Mouse (Mus musculus): ENCODE data around the gene Gm28043.

Gene Gm28043

DNA sequence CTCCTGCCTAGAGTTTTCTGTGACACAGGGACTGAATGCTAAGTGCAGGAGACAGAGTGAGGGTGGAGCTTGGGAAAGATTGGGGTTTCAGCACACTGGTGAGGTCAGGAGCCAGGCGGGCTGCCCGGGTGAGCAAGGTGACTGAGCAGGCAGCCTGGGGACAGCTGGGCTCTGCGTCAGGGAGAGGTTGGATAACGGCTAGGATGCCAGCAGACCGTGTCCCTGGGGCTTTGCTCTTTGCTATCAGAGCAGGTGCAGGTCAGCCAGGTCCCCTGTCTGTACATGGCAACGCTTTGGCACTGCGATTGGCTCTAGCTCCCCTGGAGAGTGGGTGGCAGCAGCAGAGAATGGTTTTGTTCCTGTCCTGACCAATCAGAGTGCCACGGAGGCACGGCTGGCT, 12.6 kb downstream of the Gm28043 start:
- peak; percentile 10 for DNase-seq (ENCODE audit: low spot score)

DNA sequence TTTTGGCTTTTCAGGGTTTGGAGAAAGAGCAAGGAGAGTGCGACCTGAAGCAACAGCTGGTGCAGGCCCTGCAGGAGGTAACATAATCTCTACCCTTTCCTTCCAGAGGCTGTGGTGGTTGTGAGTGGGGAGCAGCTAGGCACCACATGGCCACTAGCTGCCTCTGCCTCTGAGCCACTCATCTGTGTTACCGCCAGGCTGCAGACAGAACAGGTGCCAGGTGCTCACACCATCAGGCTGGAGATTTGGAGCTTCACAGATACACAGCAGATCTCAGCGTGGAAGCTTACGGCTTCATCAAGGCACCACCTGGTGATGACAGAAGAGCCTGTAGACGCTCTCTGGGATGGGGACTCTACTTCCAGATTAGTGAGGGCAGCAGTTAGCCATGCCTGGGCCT, 14.3 kb downstream of the Gm28043 start:
- no peak for DNase-seq (ENCODE audit: low spot score)

DNA sequence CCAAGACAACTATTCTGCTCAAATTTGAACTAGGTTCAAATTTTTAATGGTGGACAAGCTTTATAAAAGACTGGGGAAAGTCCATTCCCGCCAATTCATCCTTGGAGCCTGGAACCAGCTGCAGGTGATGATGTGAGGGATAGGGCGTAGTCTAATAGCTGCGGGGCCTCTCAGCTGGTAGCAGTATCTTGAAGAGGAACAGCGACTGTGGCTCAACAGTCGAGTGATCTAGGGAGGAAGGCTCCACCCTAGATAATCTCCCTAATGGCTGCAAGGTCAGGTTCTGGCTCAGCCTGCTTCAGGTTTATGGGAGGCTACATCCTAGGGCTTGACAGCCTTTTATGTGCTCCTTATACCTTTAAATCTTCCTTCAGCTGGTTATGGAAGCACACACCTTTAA, 14.9 kb downstream of the Gm28043 start:
- no peak for DNase-seq (ENCODE audit: low spot score)

GRCm38 (mm10) chr17:29632312-29632711, 17.6 kb downstream of the Gm28043 start:
- no peak for DNase-seq (ENCODE audit: low spot score)

- no peak for DNase-seq (ENCODE audit: low spot score)
Observed at GRCm38 (mm10) chr17:29635492-29635891, 20.8 kb downstream of the Gm28043 start.

DNA sequence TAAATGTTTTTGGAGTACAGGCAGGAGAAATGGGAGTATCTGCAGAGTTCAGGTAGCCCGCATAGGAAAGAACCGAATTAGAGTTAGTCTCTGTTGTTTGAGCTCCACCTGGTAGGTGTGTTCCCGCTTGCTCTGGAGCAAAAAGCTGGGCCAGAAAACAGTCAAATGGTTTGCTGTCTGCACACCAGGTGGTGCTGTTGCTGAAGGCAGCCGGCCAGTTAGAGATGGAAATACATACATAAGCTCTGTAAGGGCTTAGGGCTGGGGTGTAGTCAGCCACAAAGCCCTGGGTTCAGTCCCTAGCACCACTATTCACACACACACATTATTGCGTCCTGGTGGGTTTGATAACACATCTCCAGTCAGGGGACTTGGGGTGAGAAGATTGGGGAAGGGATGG, 21.4 kb downstream of the Gm28043 start:
- peak; percentile 24 for DNase-seq (ENCODE audit: low spot score)

DNA sequence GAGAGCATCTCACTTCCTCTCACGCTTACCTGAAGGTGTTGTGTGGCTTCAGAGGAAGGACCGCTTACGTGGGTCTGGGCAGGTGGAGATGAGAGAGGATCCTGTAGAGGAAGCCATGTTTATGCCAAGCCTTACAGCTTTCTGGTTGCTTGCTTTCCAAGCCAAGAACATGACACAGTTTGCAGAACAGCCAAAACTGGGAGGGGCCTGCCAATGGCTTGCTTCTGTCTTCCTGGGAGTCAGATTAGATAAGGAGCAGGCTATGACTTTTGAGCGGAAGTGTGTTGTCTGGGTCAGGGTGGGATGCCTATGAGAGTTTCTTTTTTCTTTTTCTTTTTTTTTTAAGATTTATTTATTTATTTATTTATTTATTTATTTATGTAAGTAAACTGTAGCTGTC, 22.7 kb downstream of the Gm28043 start:
- DNase-seq (ENCODE audit: low spot score): no peak

DNA sequence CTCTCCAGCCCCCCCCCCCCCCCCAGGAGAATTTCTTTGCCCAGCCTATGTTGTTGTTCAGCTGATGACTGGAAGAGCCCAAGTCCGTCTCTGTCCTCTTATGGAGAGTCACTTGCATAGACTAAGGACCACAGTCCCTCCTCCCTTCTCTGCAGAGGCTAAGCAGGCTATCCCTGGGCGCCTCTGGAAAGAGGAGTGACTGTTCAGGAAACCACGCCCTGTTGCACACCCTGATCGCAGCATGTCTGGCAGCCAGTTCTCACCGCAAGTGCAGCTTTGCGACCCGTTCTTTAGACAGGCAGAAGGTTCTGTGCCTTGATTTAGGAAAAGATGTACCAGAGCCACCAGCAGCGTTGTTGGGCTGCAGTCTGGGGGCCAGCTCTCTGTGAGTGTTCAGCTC, 23.2 kb downstream of the Gm28043 start:
- peak; percentile 20 for DNase-seq (ENCODE audit: low spot score)

DNA sequence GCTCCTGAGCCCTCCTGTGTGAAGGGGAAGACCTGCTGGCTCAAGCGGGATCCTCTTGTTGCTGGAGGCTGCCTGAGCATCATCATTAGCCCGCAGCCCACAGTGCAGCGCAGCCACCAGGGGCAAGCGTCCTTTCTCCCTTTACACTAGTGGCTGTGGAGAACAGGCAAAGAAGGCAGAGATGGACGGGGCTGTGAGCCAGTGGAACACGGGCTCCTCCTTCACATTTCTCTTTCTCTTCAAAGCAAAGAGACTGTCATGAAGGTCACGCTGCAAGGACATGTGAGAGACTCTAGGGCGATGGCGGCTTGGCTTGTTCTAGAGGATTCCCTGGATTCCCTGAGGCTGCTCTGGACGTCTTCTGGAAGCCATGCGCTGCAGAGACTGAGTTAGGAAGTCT, 26.3 kb downstream of the Gm28043 start:
- DNase-seq (ENCODE audit: low spot score): no peak

- DNase-seq (ENCODE audit: low spot score): no peak
Observed at GRCm38 (mm10) chr17:29642219-29642618, 27.5 kb downstream of the Gm28043 start.

- DNase-seq (ENCODE audit: low spot score): no peak
Observed at GRCm38 (mm10) chr17:29658249-29658648, 43.6 kb downstream of the Gm28043 start.

- peak; percentile 97 for DNase-seq (ENCODE audit: low spot score)
Observed at GRCm38 (mm10) chr17:29660076-29660761, 45.5 kb downstream of the Gm28043 start, which contains the start of gene Cmtr1. Gene Cmtr1, plus strand, starts transcription at chr17:29660595.

GRCm38 (mm10) chr17:29660762-29661391, 46.2 kb downstream of the Gm28043 start:
- DNase-seq (ENCODE audit: low spot score): no peak

DNA sequence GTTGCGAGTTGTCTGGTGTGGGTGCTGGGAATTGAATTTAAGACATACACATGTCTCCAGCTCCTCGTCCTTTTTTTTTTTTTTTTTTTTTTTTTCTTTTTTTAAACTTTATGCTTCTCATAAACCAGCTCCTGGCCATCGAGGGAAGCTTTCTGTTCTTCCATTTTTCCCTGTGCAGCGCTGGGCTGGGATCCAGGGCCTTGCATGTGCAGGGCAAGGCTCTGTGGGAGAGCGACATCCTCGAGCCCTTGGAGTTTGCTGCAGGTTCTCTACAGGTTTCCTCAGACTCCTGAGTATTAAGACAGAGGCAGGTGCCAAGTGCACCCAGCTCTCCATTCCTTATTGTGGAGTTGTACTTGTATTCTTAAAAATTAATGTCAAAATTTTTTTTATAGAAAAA, 47.5 kb downstream of the Gm28043 start:
- DNase-seq (ENCODE audit: low spot score): no peak

DNA sequence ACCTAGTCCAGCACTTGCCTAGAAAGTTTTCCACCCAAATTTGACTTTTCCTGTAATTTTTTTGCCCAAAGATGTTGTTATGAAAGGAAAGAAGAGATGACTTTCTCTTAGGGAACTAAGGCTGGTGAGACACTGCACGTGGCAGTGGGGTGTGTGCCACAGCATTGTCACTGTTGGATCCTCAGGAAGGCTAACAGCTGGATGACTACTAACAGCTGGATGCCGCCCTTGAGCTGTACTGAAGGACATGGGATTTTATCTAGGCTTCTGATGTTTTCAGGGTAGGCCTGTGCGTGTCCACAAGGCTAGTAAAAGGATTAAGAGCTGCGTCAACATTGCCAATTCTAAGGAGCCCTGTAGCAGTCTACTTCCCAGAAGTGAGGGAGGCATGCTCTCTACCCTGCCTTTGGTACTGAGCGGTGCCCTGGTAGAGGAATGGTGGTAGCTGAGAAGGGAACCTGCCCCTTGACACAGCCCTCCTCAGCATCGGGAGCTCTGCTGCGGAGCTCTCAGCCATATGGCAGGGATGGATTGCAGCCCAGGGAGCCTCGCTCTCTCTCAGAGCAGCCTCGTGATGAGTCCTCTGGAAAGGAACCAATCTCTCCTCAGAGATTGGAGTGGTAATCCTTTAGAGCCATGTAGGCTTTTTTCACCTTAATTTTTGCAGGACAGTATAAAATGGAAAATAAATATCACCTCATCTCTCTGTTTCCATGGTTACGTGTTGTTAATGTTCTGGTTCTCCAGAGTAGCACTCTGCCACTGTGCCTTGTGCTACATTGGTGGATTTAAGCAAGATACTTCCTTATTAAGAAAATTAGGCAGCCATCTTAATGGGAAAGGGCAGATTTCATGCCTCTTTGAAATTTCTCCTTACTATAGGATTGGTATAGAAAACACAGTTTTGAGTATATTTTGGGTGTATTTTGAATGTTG, 53.6 kb downstream of the Gm28043 start:
- DNase-seq (ENCODE audit: low spot score): no peak

DNA sequence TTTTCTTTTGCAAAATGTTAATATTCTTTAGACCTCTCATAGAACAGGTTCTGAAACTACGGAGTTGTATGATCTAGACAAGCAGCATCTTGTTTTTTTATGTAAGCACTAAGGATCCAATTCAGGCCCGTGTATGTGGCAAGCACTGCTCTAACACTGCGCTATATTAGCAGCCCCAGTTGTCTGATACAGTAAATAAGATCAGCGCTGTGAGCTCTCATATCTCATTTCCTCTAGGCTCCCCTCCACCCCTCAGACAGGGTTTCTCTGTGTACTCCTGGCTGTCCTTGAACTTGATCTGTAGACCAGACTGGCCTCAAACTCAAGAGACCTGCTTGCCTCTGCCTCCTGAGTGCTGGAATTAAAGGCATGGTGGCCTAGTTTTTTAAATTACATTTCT, 54.4 kb downstream of the Gm28043 start:
- no peak for DNase-seq (ENCODE audit: low spot score)

DNA sequence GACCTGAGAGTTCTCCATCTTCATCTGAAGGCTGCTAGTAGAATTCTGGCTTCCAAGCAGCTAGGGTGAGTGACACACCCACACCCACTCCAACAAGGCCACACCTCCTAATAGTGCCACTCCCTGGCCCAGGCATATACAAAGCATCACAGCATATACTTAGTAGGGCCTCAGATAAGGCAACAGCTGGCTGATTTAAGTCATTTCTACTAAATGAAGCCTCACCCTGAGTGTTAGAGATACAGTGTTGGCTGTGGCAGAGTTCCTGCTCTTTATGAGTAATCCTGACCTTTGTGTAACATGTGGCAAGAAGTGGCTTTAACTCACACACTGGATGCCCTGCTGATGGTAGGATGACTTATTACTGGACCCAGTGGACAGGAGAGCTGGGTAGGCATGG, 55.3 kb downstream of the Gm28043 start:
- no peak for DNase-seq (ENCODE audit: low spot score)

GRCm38 (mm10) chr17:29671021-29671420, 56.3 kb downstream of the Gm28043 start:
- peak; percentile 13 for DNase-seq (ENCODE audit: low spot score)

DNA sequence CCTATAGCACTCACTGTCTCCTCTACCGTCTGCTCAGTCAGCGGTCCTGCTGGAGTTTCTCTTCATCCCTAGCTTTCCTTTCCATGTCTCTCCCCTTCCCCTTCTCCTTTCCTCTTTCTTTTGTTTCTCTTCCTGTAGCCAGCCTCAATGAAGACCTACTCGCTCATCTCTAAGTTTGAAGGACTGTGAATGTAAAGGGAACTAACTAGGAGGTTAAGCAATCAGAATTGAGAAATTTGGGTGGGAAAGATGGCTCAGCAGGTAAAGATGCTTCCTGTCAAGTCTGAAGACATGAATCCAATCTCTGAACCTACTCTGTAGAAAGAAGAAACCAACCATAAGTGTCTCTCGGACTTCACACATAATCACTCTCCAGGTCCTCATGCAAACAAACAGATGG, 58.6 kb downstream of the Gm28043 start:
- no peak for DNase-seq (ENCODE audit: low spot score)

GRCm38 (mm10) chr17:29678526-29678925, 63.9 kb downstream of the Gm28043 start:
- no peak for DNase-seq (ENCODE audit: low spot score)

GRCm38 (mm10) chr17:29679038-29679767, 64.5 kb downstream of the Gm28043 start:
- no peak for DNase-seq (ENCODE audit: low spot score)

DNA sequence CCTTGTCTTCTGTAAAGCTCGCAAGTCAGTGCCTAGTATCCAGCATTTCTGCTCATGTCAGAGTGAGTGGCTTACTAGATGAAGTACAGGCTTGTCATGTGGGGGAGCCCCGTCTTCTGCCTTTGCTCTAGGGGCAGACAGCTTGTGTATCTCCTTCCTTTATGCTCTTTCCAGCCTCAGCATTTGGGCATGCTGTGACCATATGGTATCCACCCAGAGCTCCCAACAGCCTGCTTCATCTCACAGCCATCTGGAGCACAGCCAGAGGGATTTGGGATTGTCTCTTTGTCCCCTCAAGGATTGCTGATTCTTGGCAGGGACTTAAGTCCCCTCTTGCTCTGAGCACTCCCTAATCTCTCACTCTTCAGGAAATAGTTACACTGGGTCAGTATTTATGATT, 65.5 kb downstream of the Gm28043 start:
- no peak for DNase-seq (ENCODE audit: low spot score)
